Mouse (Mus musculus) neural tube, embryonic 10.5 days (tissue): ENCODE data around the gene Ntrk3.

Experiments used
- DNase-seq: peaks from one replicate; pipeline ENCODE4 v3.0.0-alpha.2; 2017; ENCODE audit warnings: low spot score; ENCODE audit errors: extremely low spot score

Ntrk3 gene

GRCm38 (mm10) chr7:78448841-78449240, 289.0 kb downstream of the Ntrk3 start:
- no peak for DNase-seq

- DNase-seq: no peak
These were observed 294.3 kb downstream of the Ntrk3 start for GRCm38 (mm10) chr7:78443373-78444036.

GRCm38 (mm10) chr7:78441706-78442105, 296.1 kb downstream of the Ntrk3 start:
- no peak for DNase-seq

- no peak for DNase-seq
These were observed 296.9 kb downstream of the Ntrk3 start for GRCm38 (mm10) chr7:78440896-78441295.

- no peak for DNase-seq
These were observed 297.3 kb downstream of the Ntrk3 start for GRCm38 (mm10) chr7:78440476-78440875.

GRCm38 (mm10) chr7:78439361-78440120, 298.3 kb downstream of the Ntrk3 start:
- peak; percentile 58 for DNase-seq

- no peak for DNase-seq
These were observed 304.1 kb downstream of the Ntrk3 start for GRCm38 (mm10) chr7:78433617-78434144.

- DNase-seq: no peak
These were observed 306.2 kb downstream of the Ntrk3 start for GRCm38 (mm10) chr7:78431611-78432010.

- no peak for DNase-seq
These were observed 325.6 kb downstream of the Ntrk3 start for GRCm38 (mm10) chr7:78412172-78412571.

- no peak for DNase-seq
These were observed 327.8 kb downstream of the Ntrk3 start for GRCm38 (mm10) chr7:78409970-78410369.

GRCm38 (mm10) chr7:78406641-78407291, 331.0 kb downstream of the Ntrk3 start:
- DNase-seq: no peak

- DNase-seq: no peak
These were observed 333.3 kb downstream of the Ntrk3 start for GRCm38 (mm10) chr7:78404481-78404880.

- no peak for DNase-seq
These were observed 335.3 kb downstream of the Ntrk3 start for GRCm38 (mm10) chr7:78402495-78402894.

GRCm38 (mm10) chr7:78400219-78400618, 337.6 kb downstream of the Ntrk3 start:
- DNase-seq: no peak

GRCm38 (mm10) chr7:78398377-78398776, 339.4 kb downstream of the Ntrk3 start:
- no peak for DNase-seq

- DNase-seq: no peak
These were observed 340.6 kb downstream of the Ntrk3 start for GRCm38 (mm10) chr7:78397215-78397614.

- no peak for DNase-seq
These were observed 347.8 kb downstream of the Ntrk3 start for GRCm38 (mm10) chr7:78390019-78390418.

GRCm38 (mm10) chr7:78388101-78388500, 349.7 kb downstream of the Ntrk3 start:
- DNase-seq: no peak

- DNase-seq: no peak
These were observed 351.8 kb downstream of the Ntrk3 start for GRCm38 (mm10) chr7:78385971-78386370.

- DNase-seq: no peak
These were observed 353.7 kb downstream of the Ntrk3 start for GRCm38 (mm10) chr7:78384111-78384510.

- no peak for DNase-seq
These were observed 355.7 kb downstream of the Ntrk3 start for GRCm38 (mm10) chr7:78382126-78382525.

- no peak for DNase-seq
These were observed 358.0 kb downstream of the Ntrk3 start for GRCm38 (mm10) chr7:78379784-78380183.
